Mouse (Mus musculus): ENCODE results near the gene Ubqln4. TPM values are rescaled to one million over a fixed set of nuclear protein-coding genes. Genes with fewer than 3 reads are reported as not detected.

Gene Ubqln4
- polyA plus RNA-seq, 1 experiment from 2014 or later: 46.3 TPM

- WGBS: 84% methylated on average over 7 of the region's 7 CpGs
- H3K4me2 ChIP-seq (ENCODE audit: low read depth, low read length): no peak overlapping the region
- H3K9ac ChIP-seq (ENCODE audit: low read depth, low read length): no peak overlapping the region
Measured at GRCm38 (mm10) chr3:88563966-88564365, 10.4 kb downstream of the Ubqln4 start.

GRCm38 (mm10) chr3:88566116-88566515 lies 12.6 kb downstream of the Ubqln4 start:
- Histone ChIP-seq H3K4me3 (ENCODE audit: low read depth, low read length) (no peak overlapping the region), H3K36me3 (ENCODE audit: control insufficient read depth, insufficient read depth, low read length) (peaks cover 91% of the 10 kb centered on the region), H3K4me2 (ENCODE audit: low read depth, low read length) (no peak overlapping the region), H3K27ac (replicated peaks; ENCODE audit: low read depth, low read length) (no peak overlapping the region), H3K4me1 (ENCODE audit: control insufficient read depth, insufficient read depth, low read length) (no peaks in the 10 kb centered on the region), H3K9ac (ENCODE audit: low read depth, low read length) (no peak overlapping the region), H3K27me3 (replicated peaks; ENCODE audit: control insufficient read depth, insufficient read depth, low read length) (no peaks in the 10 kb centered on the region), H3K9me3 (ENCODE audit: control insufficient read depth, low read length) (no peaks in the 10 kb centered on the region)
- no peak for DNase-seq (ENCODE audit: low spot score)
- no peak for ATAC-seq (ENCODE audit: low read depth)
- WGBS: 94% methylated on average over 3 of the region's 3 CpGs

More at GRCm38 (mm10) chr3:88563966-88564365, 10.4 kb downstream of the Ubqln4 start:
- H3K9me3 ChIP-seq (ENCODE audit: control insufficient read depth, low read length): no peaks in the 10 kb centered on the region
- ATAC-seq (ENCODE audit: low read depth): no peak
- no peak for DNase-seq (ENCODE audit: low spot score)
- H3K27ac ChIP-seq (replicated peaks; ENCODE audit: low read depth, low read length): no peak overlapping the region
- H3K27me3 ChIP-seq (replicated peaks; ENCODE audit: control insufficient read depth, insufficient read depth, low read length): no peaks in the 10 kb centered on the region
- peaks cover 99% of the 10 kb centered on the region for H3K36me3 ChIP-seq (ENCODE audit: control insufficient read depth, insufficient read depth, low read length)
- H3K4me3 ChIP-seq (ENCODE audit: low read depth, low read length): no peak overlapping the region
- H3K4me1 ChIP-seq (ENCODE audit: control insufficient read depth, insufficient read depth, low read length): no peaks in the 10 kb centered on the region

GRCm38 (mm10) chr3:88566536-88567061 lies 13.0 kb downstream of the Ubqln4 start:
- Histone ChIP-seq H3K9me3 (ENCODE audit: control insufficient read depth, low read length) (no peaks in the 10 kb centered on the region), H3K27me3 (replicated peaks; ENCODE audit: control insufficient read depth, insufficient read depth, low read length) (no peaks in the 10 kb centered on the region), H3K4me3 (ENCODE audit: low read depth, low read length) (no peak overlapping the region), H3K4me1 (ENCODE audit: control insufficient read depth, insufficient read depth, low read length) (no peaks in the 10 kb centered on the region), H3K9ac (ENCODE audit: low read depth, low read length) (no peak overlapping the region), H3K36me3 (ENCODE audit: control insufficient read depth, insufficient read depth, low read length) (peaks cover 86% of the 10 kb centered on the region), H3K27ac (replicated peaks; ENCODE audit: low read depth, low read length) (no peak overlapping the region), H3K4me2 (ENCODE audit: low read depth, low read length) (no peak overlapping the region)
- no peak for ATAC-seq (ENCODE audit: low read depth)
- no peak for DNase-seq (ENCODE audit: low spot score)
- WGBS: 85% methylated on average over 4 of the region's 4 CpGs

- ATAC-seq (ENCODE audit: low read depth) (no peak), DNase-seq (ENCODE audit: low spot score) (no peak)
- WGBS: 86% methylated on average over 6 of the region's 6 CpGs
- Histone ChIP-seq H3K4me3 (ENCODE audit: low read depth, low read length) (no peak overlapping the region), H3K9ac (ENCODE audit: low read depth, low read length) (no peak overlapping the region), H3K27me3 (replicated peaks; ENCODE audit: control insufficient read depth, insufficient read depth, low read length) (no peaks in the 10 kb centered on the region), H3K9me3 (ENCODE audit: control insufficient read depth, low read length) (no peaks in the 10 kb centered on the region), H3K4me1 (ENCODE audit: control insufficient read depth, insufficient read depth, low read length) (no peaks in the 10 kb centered on the region), H3K4me2 (ENCODE audit: low read depth, low read length) (no peak overlapping the region), H3K27ac (replicated peaks; ENCODE audit: low read depth, low read length) (no peak overlapping the region), H3K36me3 (ENCODE audit: control insufficient read depth, insufficient read depth, low read length) (peaks cover 73% of the 10 kb centered on the region)
Measured at GRCm38 (mm10) chr3:88567892-88568291, 14.3 kb downstream of the Ubqln4 start.

- no peak overlapping the region for H3K4me3 ChIP-seq (ENCODE audit: low read depth, low read length)
- ATAC-seq (ENCODE audit: low read depth) (no peak), DNase-seq (ENCODE audit: low spot score) (no peak)
- H3K27ac ChIP-seq (replicated peaks; ENCODE audit: low read depth, low read length): no peak overlapping the region
- peaks cover 66% of the 10 kb centered on the region for H3K36me3 ChIP-seq (ENCODE audit: control insufficient read depth, insufficient read depth, low read length)
- H3K4me2 ChIP-seq (ENCODE audit: low read depth, low read length): no peak overlapping the region
- H3K9ac ChIP-seq (ENCODE audit: low read depth, low read length): no peak overlapping the region
- H3K4me1 ChIP-seq (ENCODE audit: control insufficient read depth, insufficient read depth, low read length): no peaks in the 10 kb centered on the region
- H3K27me3 ChIP-seq (replicated peaks; ENCODE audit: control insufficient read depth, insufficient read depth, low read length): no peaks in the 10 kb centered on the region
- no peaks in the 10 kb centered on the region for H3K9me3 ChIP-seq (ENCODE audit: control insufficient read depth, low read length)
- 96% methylated on average over 2 of the region's 2 CpGs for WGBS
Measured at GRCm38 (mm10) chr3:88568615-88569014, 15.1 kb downstream of the Ubqln4 start.

- 98% methylated on average over 2 of the region's 2 CpGs for WGBS
- H3K9me3 ChIP-seq (ENCODE audit: control insufficient read depth, low read length): no peaks in the 10 kb centered on the region
- ATAC-seq (ENCODE audit: low read depth) (no peak), DNase-seq (ENCODE audit: low spot score) (no peak)
- no peak overlapping the region for H3K27ac ChIP-seq (replicated peaks; ENCODE audit: low read depth, low read length)
- no peak overlapping the region for H3K9ac ChIP-seq (ENCODE audit: low read depth, low read length)
- H3K4me2 ChIP-seq (ENCODE audit: low read depth, low read length): no peak overlapping the region
- no peak overlapping the region for H3K4me3 ChIP-seq (ENCODE audit: low read depth, low read length)
- H3K36me3 ChIP-seq (ENCODE audit: control insufficient read depth, insufficient read depth, low read length): peaks cover 61% of the 10 kb centered on the region
- no peaks in the 10 kb centered on the region for H3K4me1 ChIP-seq (ENCODE audit: control insufficient read depth, insufficient read depth, low read length)
- no peaks in the 10 kb centered on the region for H3K27me3 ChIP-seq (replicated peaks; ENCODE audit: control insufficient read depth, insufficient read depth, low read length)
Measured at GRCm38 (mm10) chr3:88569093-88569492, 15.5 kb downstream of the Ubqln4 start.

GRCm38 (mm10) chr3:88569694-88570093 lies 16.1 kb downstream of the Ubqln4 start:
- H3K27me3 ChIP-seq (replicated peaks; ENCODE audit: control insufficient read depth, insufficient read depth, low read length): no peaks in the 10 kb centered on the region
- no peaks in the 10 kb centered on the region for H3K4me1 ChIP-seq (ENCODE audit: control insufficient read depth, insufficient read depth, low read length)
- peaks cover 55% of the 10 kb centered on the region for H3K36me3 ChIP-seq (ENCODE audit: control insufficient read depth, insufficient read depth, low read length)
- no peak overlapping the region for H3K27ac ChIP-seq (replicated peaks; ENCODE audit: low read depth, low read length)
- H3K4me2 ChIP-seq (ENCODE audit: low read depth, low read length): no peak overlapping the region
- H3K9me3 ChIP-seq (ENCODE audit: control insufficient read depth, low read length): no peaks in the 10 kb centered on the region
- 93% methylated on average over 5 of the region's 5 CpGs for WGBS
- no peak overlapping the region for H3K4me3 ChIP-seq (ENCODE audit: low read depth, low read length)
- DNase-seq (ENCODE audit: low spot score): no peak
- no peak overlapping the region for H3K9ac ChIP-seq (ENCODE audit: low read depth, low read length)
- no peak for ATAC-seq (ENCODE audit: low read depth)

- peaks cover 49% of the 10 kb centered on the region for H3K36me3 ChIP-seq (ENCODE audit: control insufficient read depth, insufficient read depth, low read length)
- H3K4me2 ChIP-seq (ENCODE audit: low read depth, low read length): no peak overlapping the region
- H3K9me3 ChIP-seq (ENCODE audit: control insufficient read depth, low read length): no peaks in the 10 kb centered on the region
- H3K4me1 ChIP-seq (ENCODE audit: control insufficient read depth, insufficient read depth, low read length): no peaks in the 10 kb centered on the region
- H3K4me3 ChIP-seq (ENCODE audit: low read depth, low read length): no peak overlapping the region
- H3K9ac ChIP-seq (ENCODE audit: low read depth, low read length): no peak overlapping the region
- H3K27ac ChIP-seq (replicated peaks; ENCODE audit: low read depth, low read length): no peak overlapping the region
- no peak for DNase-seq (ENCODE audit: low spot score)
- no peaks in the 10 kb centered on the region for H3K27me3 ChIP-seq (replicated peaks; ENCODE audit: control insufficient read depth, insufficient read depth, low read length)
- 91% methylated on average over 10 of the region's 10 CpGs for WGBS
- no peak for ATAC-seq (ENCODE audit: low read depth)
Measured at GRCm38 (mm10) chr3:88570341-88570740, 16.8 kb downstream of the Ubqln4 start.

- H3K9me3 ChIP-seq (ENCODE audit: control insufficient read depth, low read length): no peaks in the 10 kb centered on the region
- H3K4me2 ChIP-seq (ENCODE audit: low read depth, low read length): no peak overlapping the region
- WGBS: 76% methylated on average over 1 of the region's 1 CpGs
- no peak overlapping the region for H3K27ac ChIP-seq (replicated peaks; ENCODE audit: low read depth, low read length)
- peaks cover 34% of the 10 kb centered on the region for H3K36me3 ChIP-seq (ENCODE audit: control insufficient read depth, insufficient read depth, low read length)
- H3K9ac ChIP-seq (ENCODE audit: low read depth, low read length): no peak overlapping the region
- ATAC-seq (ENCODE audit: low read depth) (no peak), DNase-seq (ENCODE audit: low spot score) (no peak)
- H3K4me1 ChIP-seq (ENCODE audit: control insufficient read depth, insufficient read depth, low read length): no peaks in the 10 kb centered on the region
- H3K4me3 ChIP-seq (ENCODE audit: low read depth, low read length): no peak overlapping the region
- H3K27me3 ChIP-seq (replicated peaks; ENCODE audit: control insufficient read depth, insufficient read depth, low read length): no peaks in the 10 kb centered on the region
Measured at GRCm38 (mm10) chr3:88571856-88572255, 18.3 kb downstream of the Ubqln4 start.
